Mouse (Mus musculus) midbrain, embryonic 16.5 days (tissue): ENCODE results near the gene Mtif3. TPM values are rescaled to one million over a fixed set of nuclear protein-coding genes. Genes with fewer than 3 reads are reported as not detected.

Experiments
- ATAC-seq: fragments of 200-750 bp; cut with Nextera tagmentation; 2 replicates; pipeline ENCODE4 v1.8.0; 2017; ENCODE audit warnings: moderate TSS enrichment
- H3K27ac ChIP-seq: fragments of 300-500 bp; sonication (generic); 2 replicates; pipeline ENCODE4 v1.5.1; 2014; ENCODE audit warnings: mild to moderate bottlenecking, low read length, mixed read lengths
- H3K27me3 ChIP-seq: fragments of 300-500 bp; sonication (generic); 2 replicates; pipeline ENCODE4 v1.6.1; 2014; ENCODE audit warnings: low read depth, low read length, mixed read lengths; ENCODE audit not compliant: control insufficient read depth, insufficient read depth
- H3K36me3 ChIP-seq: fragments of 300-500 bp; sonication (generic); 2 replicates; pipeline ENCODE4 v1.6.1; 2014; ENCODE audit warnings: mild to moderate bottlenecking, low read length, moderate library complexity, mixed read lengths; ENCODE audit not compliant: control insufficient read depth, insufficient read depth
- H3K4me1 ChIP-seq: fragments of 300-500 bp; sonication (generic); 2 replicates; pipeline ENCODE4 v1.6.1; 2014; ENCODE audit warnings: mild to moderate bottlenecking, low read length, mixed read lengths; ENCODE audit not compliant: control insufficient read depth, insufficient read depth
- H3K4me2 ChIP-seq: fragments of 300-500 bp; sonication (generic); 2 replicates; pipeline ENCODE4 v1.6.1; 2014; ENCODE audit warnings: mild to moderate bottlenecking, low read length, mixed read lengths
- H3K4me3 ChIP-seq: fragments of 300-500 bp; sonication (generic); 2 replicates; pipeline ENCODE4 v1.5.1; 2014; ENCODE audit warnings: low read depth, mild to moderate bottlenecking, low read length, moderate library complexity, mixed read lengths
- H3K9ac ChIP-seq: fragments of 300-500 bp; sonication (generic); 2 replicates; pipeline ENCODE4 v1.6.1; 2014; ENCODE audit warnings: low read depth, low read length, mixed read lengths
- H3K9me3 ChIP-seq: fragments of 300-500 bp; sonication (generic); replicated peaks from 2 replicates; pipeline ENCODE4 v1.6.1; 2014; ENCODE audit warnings: mild to moderate bottlenecking, low read length, mixed read lengths; ENCODE audit not compliant: control insufficient read depth, poor library complexity, severe bottlenecking
- WGBS: fragments of 180-500 bp; shearing (Covaris S2); extraction: QIAGEN DNeasy Blood & Tissue Kit; methylation state at CpG from one replicate; pipeline ENCODE4 v1.1.7; 2014; 5-methylcytosine and 5-hydroxymethylcytosine counted together
- polyA plus RNA-seq: library from polyadenylated mRNA; unstranded; fragments of >200 nt; fragmentation: Nextera tagmentation; extraction: Ambion mirVana; gene quantifications from 2 replicates; pipeline ENCODE4 v1.2.1, GENCODE M21; 2015

Gene Mtif3
- polyA plus RNA-seq, 1 experiment from 2014 or later = 28.4 TPM

DNA sequence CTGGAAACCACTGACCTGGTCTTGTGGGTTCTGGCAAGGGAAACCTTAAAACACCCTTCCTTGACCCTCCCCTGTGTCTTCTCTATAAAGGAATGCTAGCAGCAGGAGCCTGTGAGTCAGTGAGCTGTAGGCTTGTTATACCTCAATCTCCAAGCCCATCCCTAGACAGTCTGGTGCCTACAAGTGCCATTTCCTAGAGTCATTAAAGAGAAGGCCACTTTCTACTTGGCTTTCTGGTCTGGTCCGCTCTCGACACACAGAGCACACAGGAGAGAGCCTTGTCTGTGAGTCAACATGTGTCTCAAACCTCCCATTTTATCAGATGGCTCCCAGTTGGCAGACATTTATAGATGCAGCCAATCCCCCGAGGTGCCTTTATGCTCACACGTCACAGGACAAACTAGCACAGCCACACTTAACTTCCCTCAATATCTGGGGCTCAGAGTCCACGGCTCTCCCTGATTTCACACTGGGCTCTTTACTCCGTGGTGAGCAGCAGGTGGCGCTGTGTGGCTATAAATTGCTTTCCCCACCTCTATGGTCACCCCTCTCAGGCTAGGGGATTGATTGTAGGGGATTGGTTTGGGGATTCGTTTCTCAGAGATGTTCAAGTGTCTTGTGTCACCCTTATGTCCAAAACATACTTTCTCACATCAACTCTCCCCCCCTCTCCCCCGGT, 49.4 kb downstream of the Mtif3 start:
- H3K4me3 ChIP-seq = no peak overlapping the region
- H3K36me3 ChIP-seq = no peaks in the 10 kb centered on the region
- WGBS = 27% methylated on average over 9 of the region's 9 CpGs
- no peak overlapping the region for H3K4me2 ChIP-seq
- H3K9ac ChIP-seq = no peak overlapping the region
- peaks cover 4% of the 10 kb centered on the region for H3K27me3 ChIP-seq
- peak; percentile 56; the same call in 1 of the 2 replicates for ATAC-seq
- H3K9me3 ChIP-seq = no peaks in the 10 kb centered on the region
- no peaks in the 10 kb centered on the region for H3K4me1 ChIP-seq
- H3K27ac ChIP-seq = no peak overlapping the region

DNA sequence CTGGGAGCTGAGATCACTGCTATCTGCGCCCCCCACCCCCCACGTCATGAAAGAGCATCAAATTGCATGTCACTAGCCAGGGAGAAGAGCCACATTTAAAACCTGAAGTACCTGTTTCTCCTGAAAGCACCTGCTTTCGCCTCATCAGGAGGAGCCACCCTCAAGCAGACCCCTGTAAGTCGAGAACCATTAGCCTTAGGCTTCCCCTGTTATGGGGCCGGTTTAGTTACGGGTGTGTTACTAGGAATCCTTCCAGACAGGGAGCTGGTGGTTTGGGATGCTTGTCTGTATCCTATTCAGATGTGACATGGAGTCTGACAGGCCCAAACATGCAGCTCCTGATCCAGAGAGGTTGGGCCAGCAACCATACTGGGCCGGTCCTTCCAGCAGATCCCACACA, 50.2 kb downstream of the Mtif3 start:
- Histone ChIP-seq H3K4me1 (no peaks in the 10 kb centered on the region), H3K27me3 (peaks cover 4% of the 10 kb centered on the region), H3K4me2 (no peak overlapping the region), H3K4me3 (no peak overlapping the region), H3K36me3 (no peaks in the 10 kb centered on the region), H3K9ac (no peak overlapping the region), H3K27ac (no peak overlapping the region), H3K9me3 (no peaks in the 10 kb centered on the region)
- ATAC-seq = no peak
- 84% methylated on average over 7 of the region's 7 CpGs for WGBS

DNA sequence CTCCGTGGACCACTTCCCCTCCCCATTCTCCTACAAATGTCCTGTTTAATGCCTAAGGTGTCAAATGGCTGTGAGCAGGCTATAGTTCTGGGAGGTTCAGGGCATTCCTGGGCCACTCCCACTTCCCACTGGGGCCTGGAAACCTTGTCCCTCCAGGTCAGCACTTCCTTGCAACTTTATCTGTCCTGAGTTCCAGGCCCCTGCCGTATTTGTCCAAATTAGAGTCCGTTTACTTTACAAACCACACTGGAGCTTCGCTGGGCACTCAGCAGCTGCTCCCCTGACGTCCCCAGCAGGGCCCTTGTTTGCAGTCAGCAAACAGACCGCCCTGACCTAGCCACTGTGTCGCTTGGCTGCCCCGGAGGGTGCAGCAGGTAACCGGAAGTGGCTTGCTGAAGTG, 51.4 kb downstream of the Mtif3 start:
- Histone ChIP-seq H3K9ac (no peak overlapping the region), H3K27me3 (peaks cover 4% of the 10 kb centered on the region), H3K4me2 (no peak overlapping the region), H3K4me3 (no peak overlapping the region), H3K9me3 (no peaks in the 10 kb centered on the region), H3K36me3 (no peaks in the 10 kb centered on the region), H3K4me1 (no peaks in the 10 kb centered on the region), H3K27ac (no peak overlapping the region)
- 24% methylated on average over 9 of the region's 9 CpGs for WGBS
- ATAC-seq = no peak

DNA sequence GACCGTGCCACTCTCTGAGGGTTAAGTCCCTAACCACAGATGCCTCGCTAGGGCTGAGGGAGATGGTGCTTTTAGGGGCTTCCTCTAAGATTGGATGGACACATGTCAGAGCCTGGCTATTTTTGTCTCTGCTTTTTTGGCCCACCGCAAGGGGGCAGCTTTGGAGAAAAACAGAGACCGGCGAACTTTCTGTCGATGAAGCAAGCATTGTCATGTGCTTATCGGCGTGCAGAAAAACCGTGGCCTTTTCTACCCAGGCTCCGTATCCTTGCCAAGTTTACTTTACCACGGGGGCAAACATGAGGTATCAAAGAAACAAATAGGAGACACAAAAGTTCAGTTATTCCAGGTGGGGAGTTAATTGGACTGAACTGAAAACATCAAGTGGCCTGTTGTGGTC, 55.0 kb downstream of the Mtif3 start:
- H3K9me3 ChIP-seq = no peaks in the 10 kb centered on the region
- no peaks in the 10 kb centered on the region for H3K4me1 ChIP-seq
- H3K4me3 ChIP-seq = no peak overlapping the region
- no peak overlapping the region for H3K4me2 ChIP-seq
- H3K36me3 ChIP-seq = no peaks in the 10 kb centered on the region
- WGBS = 50% methylated on average over 11 of the region's 11 CpGs
- no peak overlapping the region for H3K27ac ChIP-seq
- ATAC-seq = no peak
- no peaks in the 10 kb centered on the region for H3K27me3 ChIP-seq
- no peak overlapping the region for H3K9ac ChIP-seq

DNA sequence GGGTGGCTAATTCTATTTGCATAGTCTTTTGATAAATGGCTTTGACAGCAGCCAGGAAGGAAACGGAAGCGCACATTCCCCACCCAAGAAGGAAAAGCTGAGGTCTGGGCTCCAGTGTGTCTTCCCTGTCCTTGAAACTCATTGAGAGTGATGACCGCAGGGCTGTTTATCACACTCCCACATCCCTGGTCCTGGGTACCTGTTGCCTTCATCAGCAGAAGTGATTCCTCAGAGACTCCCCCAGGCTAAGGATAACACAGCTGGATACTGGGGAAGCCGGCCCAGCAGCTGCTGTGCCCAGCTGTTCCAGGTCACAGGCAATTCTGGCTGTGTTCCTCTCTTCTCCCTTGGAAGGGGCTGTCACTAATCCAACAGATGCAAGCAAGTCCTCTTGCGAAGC, 56.1 kb downstream of the Mtif3 start:
- no peak overlapping the region for H3K9ac ChIP-seq
- ATAC-seq = no peak
- no peaks in the 10 kb centered on the region for H3K27me3 ChIP-seq
- H3K36me3 ChIP-seq = no peaks in the 10 kb centered on the region
- H3K9me3 ChIP-seq = no peaks in the 10 kb centered on the region
- H3K4me1 ChIP-seq = no peaks in the 10 kb centered on the region
- no peak overlapping the region for H3K4me2 ChIP-seq
- 51% methylated on average over 5 of the region's 5 CpGs for WGBS
- no peak overlapping the region for H3K4me3 ChIP-seq
- H3K27ac ChIP-seq = no peak overlapping the region

DNA sequence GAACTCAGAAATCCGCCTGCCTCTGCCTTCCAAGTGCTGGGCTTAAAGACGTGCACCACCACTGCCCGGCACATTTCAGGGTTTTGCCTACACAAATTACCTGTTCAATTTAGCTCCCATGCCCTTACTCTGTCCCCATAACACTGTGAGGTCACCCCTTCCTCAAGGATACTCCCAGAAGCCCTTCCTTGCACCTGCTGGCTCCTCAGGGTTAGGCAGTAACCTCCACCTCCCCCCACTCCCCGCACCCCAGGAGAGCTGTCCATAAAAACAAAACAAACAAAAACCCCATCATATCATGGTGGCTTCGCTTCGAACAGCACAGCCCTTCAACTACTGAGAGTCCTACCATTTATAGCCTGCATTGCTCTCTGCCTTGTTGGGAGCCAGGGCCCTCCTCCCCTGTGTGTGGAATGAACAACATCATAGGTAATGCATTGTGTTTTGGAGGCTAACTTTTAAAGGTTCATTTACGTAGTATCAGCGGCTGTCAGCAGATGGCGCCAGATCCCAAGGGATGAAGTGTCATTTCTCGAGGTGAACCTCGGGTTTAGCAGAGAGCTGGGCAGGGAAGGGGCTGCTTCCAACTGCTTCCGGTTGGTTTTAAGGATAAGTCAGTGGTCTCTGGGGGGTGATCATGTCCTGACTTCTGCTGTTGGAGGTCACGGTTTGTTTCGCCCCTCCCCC, 58.0 kb downstream of the Mtif3 start:
- H3K4me3 ChIP-seq = peak overlapping the region; percentile 3; the same call in 1 of the 2 replicates
- 24% methylated on average over 14 of the region's 14 CpGs for WGBS

DNA sequence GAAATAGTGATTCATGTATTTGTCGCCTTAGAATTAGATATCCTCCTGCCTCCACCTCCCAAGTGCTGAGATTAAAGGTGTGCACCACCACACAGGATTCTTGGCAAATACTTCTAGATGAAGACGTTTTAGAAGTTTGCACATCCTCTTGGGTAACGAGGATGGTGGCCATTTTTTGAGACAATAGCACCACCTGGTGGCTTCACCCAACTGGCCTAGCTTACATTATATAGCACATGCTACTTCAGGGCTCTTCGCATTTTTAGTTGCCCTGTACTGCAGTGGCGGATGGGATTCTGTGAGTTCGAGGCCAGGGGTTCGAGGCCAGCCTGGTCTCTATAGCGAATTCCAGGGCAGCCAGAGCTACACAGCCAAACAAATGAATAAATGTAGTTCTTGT, 59.2 kb downstream of the Mtif3 start:
- no peak overlapping the region for H3K4me2 ChIP-seq
- no peaks in the 10 kb centered on the region for H3K4me1 ChIP-seq
- H3K27ac ChIP-seq = no peak overlapping the region
- no peak overlapping the region for H3K9ac ChIP-seq
- H3K36me3 ChIP-seq = no peaks in the 10 kb centered on the region
- H3K27me3 ChIP-seq = no peaks in the 10 kb centered on the region
- no peak overlapping the region for H3K4me3 ChIP-seq
- no peaks in the 10 kb centered on the region for H3K9me3 ChIP-seq
- 35% methylated on average over 8 of the region's 8 CpGs for WGBS
- peak; percentile 73; the same call in 1 of the 2 replicates for ATAC-seq

More for the DNA sequence above, 58.0 kb downstream of the Mtif3 start:
- Histone ChIP-seq H3K27ac (no peak overlapping the region), H3K9me3 (no peaks in the 10 kb centered on the region), H3K4me2 (peak overlapping the region; percentile 36), H3K4me1 (no peaks in the 10 kb centered on the region), H3K36me3 (no peaks in the 10 kb centered on the region), H3K27me3 (no peaks in the 10 kb centered on the region), H3K9ac (no peak overlapping the region)
- ATAC-seq = peak; percentile 67; the same call in 1 of the 2 replicates

Other genes starting within 250 kb of the Mtif3 start
- 14.5 and 16.6 TPM in 2 replicates for gene Usp12, start 168.8 kb downstream of the Mtif3 start, polyA plus RNA-seq
- 300 and 310 TPM in 2 replicates for gene Rpl21, start 130.9 kb downstream of the Mtif3 start, polyA plus RNA-seq
- gene Rasl11a, start 118.7 kb downstream of the Mtif3 start, polyA plus RNA-seq = 10.2 and 10.8 TPM in 2 replicates
- 112 and 116 TPM in 2 replicates for gene Gtf3a, start 15.1 kb downstream of the Mtif3 start, polyA plus RNA-seq
- 4.5 and 5.0 TPM in 2 replicates for gene Lnx2, start 112.8 kb upstream of the Mtif3 start, polyA plus RNA-seq
- 87.6 and 89.7 TPM in 2 replicates for gene Polr1d, start 113.2 kb upstream of the Mtif3 start, polyA plus RNA-seq
- gene Gsx1, start 224.9 kb upstream of the Mtif3 start, polyA plus RNA-seq = 2.2 and 4.2 TPM in 2 replicates